Mouse (Mus musculus) testis, adult 2 months (tissue): ENCODE results near the gene P3h1.

ENCODE experiments used
- CTCF ChIP-seq: fragments of 200-500 bp; IDR thresholded peaks from 2 replicates; pipeline ENCODE4 v1.5.1; 2012; ENCODE audit warnings: low read depth, mild to moderate bottlenecking, inconsistent platforms, low read length, moderate library complexity; ENCODE audit not compliant: control insufficient read depth, insufficient read depth, insufficient replicate concordance
- POLR2A ChIP-seq: fragments of 200-500 bp; IDR thresholded peaks from 2 replicates; pipeline ENCODE4 v1.6.1; 2012; ENCODE audit warnings: low read depth, mild to moderate bottlenecking, inconsistent platforms, low read length, moderate library complexity; ENCODE audit not compliant: control insufficient read depth

DNA sequence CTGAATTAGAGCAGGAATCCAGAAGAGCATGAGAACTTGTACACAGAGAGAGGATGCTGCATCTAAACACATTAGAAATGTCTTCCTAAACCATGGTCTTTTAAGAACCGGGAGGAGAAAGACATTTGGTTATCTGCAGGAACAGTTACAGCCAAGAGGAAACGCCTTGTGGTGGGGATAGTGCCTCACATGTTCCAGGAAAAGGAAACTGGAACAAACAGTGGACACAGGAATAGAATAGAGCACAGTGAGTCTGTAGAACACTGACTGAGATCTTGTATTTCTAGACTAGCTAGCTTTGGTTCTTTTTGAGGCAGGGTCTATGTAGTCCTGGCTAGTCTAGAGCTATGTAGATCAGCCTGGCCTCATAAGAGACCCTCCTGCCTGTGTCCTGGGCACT, 42.5 kb downstream of the P3h1 start:
- no peak for TF ChIP-seq POLR2A
- TF ChIP-seq CTCF = no peak
